Mouse (Mus musculus) embryonic facial prominence, embryonic 11.5 days (tissue): ENCODE measurements at regions not wholly inside any gene's neighbourhood (a gene's known extent, or its start where the extent isn't known, plus 50 kb on each side); places are given as distances from the start of the nearest gene placed in this dataset.

Experiments used
- ATAC-seq: fragments of 200-750 bp; cut with Nextera tagmentation; replicated peaks from 2 replicates; pipeline ENCODE4 v1.8.0; 2017; ENCODE audit warnings: low read depth; ENCODE audit not compliant: insufficient number of reproducible peaks, low FRiP score, low TSS enrichment
- DNase-seq: peaks from one replicate; pipeline ENCODE4 v3.0.0-alpha.2; 2015; ENCODE audit warnings: low spot score
- H3K27ac ChIP-seq: fragments of 300-500 bp; sonication (generic); replicated peaks from 2 replicates; pipeline ENCODE4 v1.5.1; 2014; ENCODE audit warnings: mild to moderate bottlenecking, low read depth, low read length, control low read depth
- H3K27me3 ChIP-seq: fragments of 300-500 bp; sonication (generic); 2 replicates; pipeline ENCODE4 v1.6.1; 2014; ENCODE audit warnings: mild to moderate bottlenecking, low read length, moderate library complexity, mixed read lengths; ENCODE audit not compliant: control insufficient read depth, insufficient read depth
- H3K36me3 ChIP-seq: fragments of 300-500 bp; sonication (generic); replicated peaks from 2 replicates; pipeline ENCODE4 v1.6.1; 2014; ENCODE audit warnings: low read depth, mild to moderate bottlenecking, low read length, moderate library complexity, mixed read lengths; ENCODE audit not compliant: control insufficient read depth, insufficient read depth
- H3K4me1 ChIP-seq: fragments of 300-500 bp; sonication (generic); 2 replicates; pipeline ENCODE4 v1.6.1; 2014; ENCODE audit warnings: low read length, mixed read lengths; ENCODE audit not compliant: control insufficient read depth, insufficient read depth
- H3K4me2 ChIP-seq: fragments of 300-500 bp; sonication (generic); 2 replicates; pipeline ENCODE4 v1.6.1; 2014; ENCODE audit warnings: low read depth, mild to moderate bottlenecking, control low read depth, low read length, moderate library complexity
- H3K4me3 ChIP-seq: fragments of 300-500 bp; sonication (generic); 2 replicates; pipeline ENCODE4 v1.5.1; 2014; ENCODE audit warnings: low read depth, low read length, control low read depth
- H3K9ac ChIP-seq: fragments of 300-500 bp; sonication (generic); replicated peaks from 2 replicates; pipeline ENCODE4 v1.6.1; 2014; ENCODE audit warnings: mild to moderate bottlenecking, control low read depth, low read length
- H3K9me3 ChIP-seq: fragments of 300-500 bp; sonication (generic); replicated peaks from 2 replicates; pipeline ENCODE4 v1.6.1; 2016; ENCODE audit warnings: mild to moderate bottlenecking, low read length, inconsistent platforms, mixed read lengths; ENCODE audit not compliant: control insufficient read depth
- WGBS: fragments of 180-500 bp; shearing (Covaris S2); extraction: QIAGEN DNeasy Blood & Tissue Kit; methylation state at CpG from one replicate; pipeline ENCODE4 v1.1.7; 2014; 5-methylcytosine and 5-hydroxymethylcytosine counted together

GRCm38 (mm10) chr7:40422125-40422524 is 476.0 kb upstream of the Vstm2b start:
- Histone ChIP-seq H3K9me3 (no peaks in the 10 kb centered on the region), H3K4me3 (no peak overlapping the region), H3K9ac (no peak overlapping the region), H3K4me1 (no peaks in the 10 kb centered on the region), H3K27me3 (no peaks in the 10 kb centered on the region), H3K27ac (no peak overlapping the region), H3K36me3 (no peaks in the 10 kb centered on the region), H3K4me2 (no peak overlapping the region)
- 66% methylated on average over 4 of the region's 4 CpGs for WGBS
- DNase-seq, result no peak
- no peak for ATAC-seq

GRCm38 (mm10) chr7:40429416-40429815 is 468.7 kb upstream of the Vstm2b start:
- no peak overlapping the region for H3K27ac ChIP-seq
- H3K27me3 ChIP-seq, result no peaks in the 10 kb centered on the region
- no peaks in the 10 kb centered on the region for H3K4me1 ChIP-seq
- H3K4me3 ChIP-seq, result no peak overlapping the region
- DNase-seq (no peak), ATAC-seq (no peak)
- no peak overlapping the region for H3K4me2 ChIP-seq
- no peaks in the 10 kb centered on the region for H3K9me3 ChIP-seq
- 75% methylated on average over 2 of the region's 2 CpGs for WGBS
- H3K36me3 ChIP-seq, result no peaks in the 10 kb centered on the region
- H3K9ac ChIP-seq, result no peak overlapping the region

- H3K36me3 ChIP-seq, result no peaks in the 10 kb centered on the region
- no peaks in the 10 kb centered on the region for H3K9me3 ChIP-seq
- H3K4me1 ChIP-seq, result no peaks in the 10 kb centered on the region
- no peak for DNase-seq
- no peak overlapping the region for H3K4me3 ChIP-seq
- no peak overlapping the region for H3K9ac ChIP-seq
- H3K4me2 ChIP-seq, result no peak overlapping the region
- WGBS, result 63% methylated on average over 2 of the region's 2 CpGs
- ATAC-seq, result no peak
- no peaks in the 10 kb centered on the region for H3K27me3 ChIP-seq
- no peak overlapping the region for H3K27ac ChIP-seq
Observed at GRCm38 (mm10) chr7:40433906-40434305, 464.2 kb upstream of the Vstm2b start.

GRCm38 (mm10) chr7:40441128-40441527 is 457.0 kb upstream of the Vstm2b start:
- Histone ChIP-seq H3K27me3 (no peaks in the 10 kb centered on the region), H3K27ac (no peak overlapping the region), H3K4me3 (no peak overlapping the region), H3K36me3 (no peaks in the 10 kb centered on the region), H3K4me1 (no peaks in the 10 kb centered on the region), H3K9ac (no peak overlapping the region), H3K4me2 (no peak overlapping the region), H3K9me3 (no peaks in the 10 kb centered on the region)
- DNase-seq (no peak), ATAC-seq (no peak)
- 62% methylated on average over 1 of the region's 1 CpGs for WGBS

- no peak for ATAC-seq
Observed at GRCm38 (mm10) chr7:40441786-40442185, 456.3 kb upstream of the Vstm2b start.

GRCm38 (mm10) chr7:40466382-40466781 is 431.7 kb upstream of the Vstm2b start:
- Histone ChIP-seq H3K27me3 (no peaks in the 10 kb centered on the region), H3K9me3 (no peaks in the 10 kb centered on the region), H3K4me3 (no peak overlapping the region), H3K4me2 (no peak overlapping the region), H3K27ac (no peak overlapping the region), H3K36me3 (no peaks in the 10 kb centered on the region), H3K9ac (no peak overlapping the region), H3K4me1 (no peaks in the 10 kb centered on the region)
- WGBS, result 85% methylated on average over 5 of the region's 5 CpGs
- no peak for ATAC-seq
- no peak for DNase-seq

More at GRCm38 (mm10) chr7:40441786-40442185, 456.3 kb upstream of the Vstm2b start:
- 78% methylated on average over 3 of the region's 3 CpGs for WGBS
- Histone ChIP-seq H3K27ac (no peak overlapping the region), H3K9me3 (no peaks in the 10 kb centered on the region), H3K36me3 (no peaks in the 10 kb centered on the region), H3K4me1 (no peaks in the 10 kb centered on the region), H3K27me3 (no peaks in the 10 kb centered on the region), H3K4me2 (no peak overlapping the region), H3K4me3 (no peak overlapping the region), H3K9ac (no peak overlapping the region)
- DNase-seq, result no peak

GRCm38 (mm10) chr7:40487256-40487655 is 410.9 kb upstream of the Vstm2b start:
- no peaks in the 10 kb centered on the region for H3K27me3 ChIP-seq
- no peak overlapping the region for H3K4me2 ChIP-seq
- no peaks in the 10 kb centered on the region for H3K36me3 ChIP-seq
- no peak for ATAC-seq
- H3K27ac ChIP-seq, result no peak overlapping the region
- H3K9me3 ChIP-seq, result no peaks in the 10 kb centered on the region
- no peaks in the 10 kb centered on the region for H3K4me1 ChIP-seq
- no peak overlapping the region for H3K9ac ChIP-seq
- DNase-seq, result no peak
- H3K4me3 ChIP-seq, result no peak overlapping the region

- Histone ChIP-seq H3K9me3 (no peaks in the 10 kb centered on the region), H3K27me3 (no peaks in the 10 kb centered on the region), H3K9ac (no peak overlapping the region), H3K36me3 (no peaks in the 10 kb centered on the region), H3K4me2 (no peak overlapping the region), H3K4me1 (no peaks in the 10 kb centered on the region), H3K4me3 (no peak overlapping the region), H3K27ac (no peak overlapping the region)
- no peak for DNase-seq
- ATAC-seq, result no peak
- 81% methylated on average over 7 of the region's 7 CpGs for WGBS
Observed at GRCm38 (mm10) chr7:40522703-40523267, 375.3 kb upstream of the Vstm2b start.
